Mouse (Mus musculus): ENCODE measurements at regions not wholly inside any gene's neighbourhood (a gene's known extent, or its start where the extent isn't known, plus 50 kb on each side); places are given as distances from the start of the nearest gene placed in this dataset.
A peak's percentile ranks its signal among the peaks of the same experiment; 100 is the strongest.

DNA sequence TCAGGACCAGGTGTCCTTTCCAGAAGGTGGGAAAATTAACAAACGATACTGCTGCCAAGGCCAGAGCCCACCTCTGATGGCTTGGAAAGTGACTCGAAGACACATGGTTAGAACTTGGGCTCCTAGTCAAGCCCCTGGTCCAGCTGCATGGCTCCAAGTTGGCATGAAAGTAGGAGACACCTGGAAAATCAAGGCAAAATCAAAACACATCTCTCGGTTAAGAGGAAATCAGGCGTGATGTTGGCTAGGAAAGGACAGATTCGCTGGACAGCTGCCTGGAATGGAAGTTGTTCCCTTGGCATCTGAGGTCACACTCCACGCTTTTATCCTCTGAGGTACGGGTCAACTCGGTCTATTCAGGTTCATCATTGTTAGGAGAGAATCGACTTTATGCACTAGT, 150.3 kb upstream of the Crim1 start:
- H3K27ac ChIP-seq: no peak overlapping the region
- TF ChIP-seq CTCF (IDR thresholded peaks at IDR 0.05; ENCODE audit: low read depth): no peak
- no peak overlapping the region for H3K4me3 ChIP-seq (replicated peaks; ENCODE audit: low read depth, low read length)
- H3K9ac ChIP-seq (ENCODE audit: low read depth, low read length): no peak overlapping the region
- no peaks in the 10 kb centered on the region for H3K27me3 ChIP-seq (ENCODE audit: insufficient read depth, low read length)
- 78% methylated on average over 9 of the region's 9 CpGs for WGBS
- no peaks in the 10 kb centered on the region for H3K4me1 ChIP-seq (replicated peaks; ENCODE audit: insufficient read depth, low read length)
- no peaks in the 10 kb centered on the region for H3K9me3 ChIP-seq (replicated peaks; ENCODE audit: low read length)
- H3K4me2 ChIP-seq (ENCODE audit: low read length): no peak overlapping the region
- no peaks in the 10 kb centered on the region for H3K36me3 ChIP-seq (ENCODE audit: insufficient read depth, low read length)
- ATAC-seq (replicated peaks; ENCODE audit: low FRiP score, low read depth) (no peak), DNase-seq (ENCODE audit: low spot score) (no peak)

DNA sequence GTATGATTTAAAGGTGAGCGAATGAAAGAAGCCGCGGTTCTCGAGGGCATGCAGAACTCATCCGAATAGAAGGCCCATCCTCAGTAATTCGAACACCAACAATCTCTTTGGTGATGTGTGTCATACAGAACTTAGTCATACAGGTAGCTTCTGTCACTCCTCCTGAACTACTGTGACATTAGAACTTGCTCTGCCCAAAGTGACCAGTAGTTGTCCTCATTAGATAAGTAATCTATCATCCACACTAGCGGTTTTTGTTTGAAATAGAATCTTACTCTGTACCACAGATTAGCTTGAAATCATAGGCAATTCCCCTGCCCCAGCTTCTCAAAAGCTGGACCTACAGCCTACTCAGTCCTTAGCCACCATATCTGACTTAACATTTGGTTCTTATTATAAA, 149.8 kb upstream of the Crim1 start:
- Histone ChIP-seq H3K36me3 (ENCODE audit: insufficient read depth, low read length) (no peaks in the 10 kb centered on the region), H3K27ac (no peak overlapping the region), H3K27me3 (ENCODE audit: insufficient read depth, low read length) (no peaks in the 10 kb centered on the region), H3K9ac (ENCODE audit: low read depth, low read length) (no peak overlapping the region), H3K4me1 (replicated peaks; ENCODE audit: insufficient read depth, low read length) (no peaks in the 10 kb centered on the region), H3K9me3 (replicated peaks; ENCODE audit: low read length) (no peaks in the 10 kb centered on the region), H3K4me2 (ENCODE audit: low read length) (no peak overlapping the region), H3K4me3 (replicated peaks; ENCODE audit: low read depth, low read length) (no peak overlapping the region)
- no peak for DNase-seq (ENCODE audit: low spot score)
- no peak for ATAC-seq (replicated peaks; ENCODE audit: low FRiP score, low read depth)
- peak; percentile 30; the same call in 1 of the 2 replicates for TF ChIP-seq CTCF (IDR thresholded peaks at IDR 0.05; ENCODE audit: low read depth)
- WGBS: 90% methylated on average over 7 of the region's 7 CpGs

DNA sequence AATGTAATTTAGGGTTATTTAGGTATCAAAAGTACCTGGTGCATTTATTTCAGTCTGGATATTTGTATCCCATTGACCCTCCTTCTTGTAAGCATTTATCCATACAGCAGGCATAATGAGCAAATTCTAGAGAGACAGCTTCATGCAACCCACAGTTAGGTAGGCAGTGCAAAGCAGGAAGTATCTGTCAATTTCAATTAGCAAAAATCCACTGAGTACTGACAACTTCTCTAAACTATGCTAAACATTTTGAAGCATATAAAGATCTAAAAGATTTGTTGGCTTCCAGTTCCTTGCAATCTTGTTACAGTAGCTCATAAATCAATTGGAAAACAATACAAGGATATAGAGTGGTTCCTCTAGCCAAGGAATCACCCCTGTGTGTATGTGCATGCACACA, 124.2 kb upstream of the Crim1 start:
- ATAC-seq (replicated peaks; ENCODE audit: low FRiP score, low read depth) (no peak), DNase-seq (ENCODE audit: low spot score) (peak; percentile 44)
- Histone ChIP-seq H3K27me3 (ENCODE audit: insufficient read depth, low read length) (no peaks in the 10 kb centered on the region), H3K9ac (ENCODE audit: low read depth, low read length) (no peak overlapping the region), H3K36me3 (ENCODE audit: insufficient read depth, low read length) (no peaks in the 10 kb centered on the region), H3K4me1 (replicated peaks; ENCODE audit: insufficient read depth, low read length) (no peaks in the 10 kb centered on the region), H3K9me3 (replicated peaks; ENCODE audit: low read length) (no peaks in the 10 kb centered on the region), H3K4me2 (ENCODE audit: low read length) (no peak overlapping the region), H3K27ac (no peak overlapping the region), H3K4me3 (replicated peaks; ENCODE audit: low read depth, low read length) (no peak overlapping the region)
- TF ChIP-seq CTCF (IDR thresholded peaks at IDR 0.05; ENCODE audit: low read depth): no peak

DNA sequence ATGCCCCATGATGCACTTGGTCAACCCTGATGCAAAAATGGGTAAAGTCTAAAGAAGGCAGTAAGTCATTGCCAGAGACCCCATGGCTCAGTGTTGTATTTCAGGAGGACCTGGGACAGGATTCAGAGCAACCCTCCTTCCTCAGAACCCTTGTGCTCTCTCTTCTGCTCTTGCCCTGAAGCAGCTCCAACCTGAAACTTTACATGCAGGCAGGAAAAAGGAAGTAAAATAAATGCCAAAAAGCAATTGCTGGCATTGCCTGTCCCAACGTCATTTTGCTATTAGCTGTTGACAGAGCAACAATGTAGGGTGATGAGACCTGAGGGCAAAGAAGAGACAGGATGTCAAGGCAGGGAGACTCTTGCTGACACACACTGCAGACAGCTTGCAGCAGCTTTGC, 121.7 kb upstream of the Crim1 start:
- H3K9me3 ChIP-seq (replicated peaks; ENCODE audit: low read length): no peaks in the 10 kb centered on the region
- H3K4me1 ChIP-seq (replicated peaks; ENCODE audit: insufficient read depth, low read length): no peaks in the 10 kb centered on the region
- ATAC-seq (replicated peaks; ENCODE audit: low FRiP score, low read depth): no peak
- H3K4me2 ChIP-seq (ENCODE audit: low read length): no peak overlapping the region
- no peak for TF ChIP-seq CTCF (IDR thresholded peaks at IDR 0.05; ENCODE audit: low read depth)
- WGBS: 34% methylated on average over 1 of the region's 1 CpGs
- no peaks in the 10 kb centered on the region for H3K36me3 ChIP-seq (ENCODE audit: insufficient read depth, low read length)
- H3K27ac ChIP-seq: no peak overlapping the region
- H3K27me3 ChIP-seq (ENCODE audit: insufficient read depth, low read length): no peaks in the 10 kb centered on the region
- no peak overlapping the region for H3K9ac ChIP-seq (ENCODE audit: low read depth, low read length)
- DNase-seq (ENCODE audit: low spot score): no peak
- H3K4me3 ChIP-seq (replicated peaks; ENCODE audit: low read depth, low read length): no peak overlapping the region

DNA sequence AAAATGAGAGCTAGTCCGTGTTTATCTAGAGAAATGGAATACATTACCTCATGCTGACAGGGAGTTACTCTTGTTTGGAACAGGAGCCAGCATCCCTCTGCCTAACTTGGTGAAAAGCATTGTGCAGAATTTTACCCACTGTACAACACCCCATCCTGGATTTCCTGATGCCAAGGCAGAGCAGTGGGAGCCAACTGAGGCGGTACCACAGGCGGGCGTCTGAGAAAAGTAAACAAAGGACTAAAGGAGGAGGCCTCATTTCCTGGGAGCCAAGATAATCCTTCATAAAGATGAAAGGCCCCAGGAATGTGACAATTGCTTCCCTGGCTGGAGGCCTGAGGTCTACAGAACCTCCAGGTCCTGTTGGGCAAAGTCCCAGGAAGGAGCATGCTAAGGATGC, 115.6 kb upstream of the Crim1 start:
- Histone ChIP-seq H3K9ac (ENCODE audit: low read depth, low read length) (no peak overlapping the region), H3K9me3 (replicated peaks; ENCODE audit: low read length) (no peaks in the 10 kb centered on the region), H3K4me2 (ENCODE audit: low read length) (no peak overlapping the region), H3K27me3 (ENCODE audit: insufficient read depth, low read length) (no peaks in the 10 kb centered on the region), H3K4me1 (replicated peaks; ENCODE audit: insufficient read depth, low read length) (no peaks in the 10 kb centered on the region), H3K36me3 (ENCODE audit: insufficient read depth, low read length) (no peaks in the 10 kb centered on the region), H3K27ac (no peak overlapping the region), H3K4me3 (replicated peaks; ENCODE audit: low read depth, low read length) (no peak overlapping the region)
- no peak for DNase-seq (ENCODE audit: low spot score)
- WGBS: 33% methylated on average over 4 of the region's 4 CpGs
- no peak for TF ChIP-seq CTCF (IDR thresholded peaks at IDR 0.05; ENCODE audit: low read depth)
- ATAC-seq (replicated peaks; ENCODE audit: low FRiP score, low read depth): no peak

DNA sequence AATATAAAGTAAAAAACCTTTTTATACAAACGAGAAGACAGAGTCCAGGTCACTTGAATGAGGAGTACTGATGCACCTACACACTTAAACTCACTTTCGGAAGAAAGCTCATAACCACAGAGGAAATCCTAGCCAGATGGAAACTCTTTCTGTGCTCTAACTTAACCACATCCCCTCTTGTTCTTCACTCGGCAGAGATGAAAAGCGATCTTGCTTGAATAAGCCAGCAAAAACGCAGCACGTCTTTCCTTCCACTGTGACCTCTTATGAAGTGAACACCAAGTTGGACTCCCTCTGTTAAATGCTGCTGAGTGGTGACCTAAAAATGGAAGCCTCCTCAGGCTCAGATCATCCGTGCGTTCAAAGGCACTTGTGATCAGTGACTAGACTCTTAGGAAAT, 113.1 kb upstream of the Crim1 start:
- 58% methylated on average over 8 of the region's 8 CpGs for WGBS
- no peak for DNase-seq (ENCODE audit: low spot score)
- H3K9ac ChIP-seq (ENCODE audit: low read depth, low read length): no peak overlapping the region
- no peak for ATAC-seq (replicated peaks; ENCODE audit: low FRiP score, low read depth)
- no peak overlapping the region for H3K27ac ChIP-seq
- no peaks in the 10 kb centered on the region for H3K9me3 ChIP-seq (replicated peaks; ENCODE audit: low read length)
- no peaks in the 10 kb centered on the region for H3K27me3 ChIP-seq (ENCODE audit: insufficient read depth, low read length)
- no peak overlapping the region for H3K4me3 ChIP-seq (replicated peaks; ENCODE audit: low read depth, low read length)
- H3K4me1 ChIP-seq (replicated peaks; ENCODE audit: insufficient read depth, low read length): no peaks in the 10 kb centered on the region
- no peak overlapping the region for H3K4me2 ChIP-seq (ENCODE audit: low read length)
- no peaks in the 10 kb centered on the region for H3K36me3 ChIP-seq (ENCODE audit: insufficient read depth, low read length)
- TF ChIP-seq CTCF (IDR thresholded peaks at IDR 0.05; ENCODE audit: low read depth): no peak

- no peaks in the 10 kb centered on the region for H3K27me3 ChIP-seq (ENCODE audit: insufficient read depth, low read length)
- no peak for DNase-seq (ENCODE audit: low spot score)
- WGBS: 36% methylated on average over 1 of the region's 1 CpGs
- no peak overlapping the region for H3K27ac ChIP-seq
- TF ChIP-seq CTCF (IDR thresholded peaks at IDR 0.05; ENCODE audit: low read depth): no peak
- no peaks in the 10 kb centered on the region for H3K9me3 ChIP-seq (replicated peaks; ENCODE audit: low read length)
- H3K36me3 ChIP-seq (ENCODE audit: insufficient read depth, low read length): no peaks in the 10 kb centered on the region
- H3K9ac ChIP-seq (ENCODE audit: low read depth, low read length): no peak overlapping the region
- no peaks in the 10 kb centered on the region for H3K4me1 ChIP-seq (replicated peaks; ENCODE audit: insufficient read depth, low read length)
- no peak overlapping the region for H3K4me2 ChIP-seq (ENCODE audit: low read length)
- no peak overlapping the region for H3K4me3 ChIP-seq (replicated peaks; ENCODE audit: low read depth, low read length)
- no peak for ATAC-seq (replicated peaks; ENCODE audit: low FRiP score, low read depth)
Observed at GRCm38 (mm10) chr17:78097699-78098098, 102.3 kb upstream of the Crim1 start.
